Comparison of ENCODE assay signal across 14 mouse cellular contexts in genomic region chr16:5455352-5455965, GRCm38 (mm10).
DNase-seq lines count a peak whose midpoint lies in the region; ATAC-seq and TF ChIP-seq lines count a peak whose summit lies in the region.
"Had no signal": no experiment of that assay in that cellular context is flagged by ENCODE, and none has a peak within 500 bp of the region (broad histone marks: within the 10 kb centered on the region; RNA-seq: fewer than 3 reads in every experiment).

No protein-coding gene starts in this region.

- H3K4me2 ChIP-seq in forebrain, postnatal 0 days (ENCODE audit: low read depth) = no peak overlapping the region
- no peak overlapping the region for H3K4me2 ChIP-seq in liver, postnatal 0 days (ENCODE audit: low read depth, low read length)
- no peak overlapping the region for H3K4me2 ChIP-seq in liver, embryonic 12.5 days
- no peak overlapping the region for H3K4me2 ChIP-seq in forebrain, embryonic 14.5 days (ENCODE audit: low read length)
- H3K4me2 ChIP-seq: embryonic facial prominence, embryonic 12.5 days had no signal

- H3K4me1 ChIP-seq in forebrain, embryonic 10.5 days = peaks cover 46% of the 10 kb centered on the region
- H3K4me1 ChIP-seq in forebrain, postnatal 0 days (ENCODE audit: insufficient read depth) = no peaks in the 10 kb centered on the region
- no peaks in the 10 kb centered on the region; the same call in 1 of the 2 replicates for H3K4me1 ChIP-seq in liver, postnatal 0 days (ENCODE audit: insufficient read depth)
- no peaks in the 10 kb centered on the region for H3K4me1 ChIP-seq in liver, embryonic 12.5 days
- peaks cover 8% of the 10 kb centered on the region for H3K4me1 ChIP-seq in forebrain, embryonic 14.5 days (ENCODE audit: control insufficient read depth, insufficient read depth, low read length)
- H3K4me1 ChIP-seq: embryonic facial prominence, embryonic 12.5 days; megakaryocyte, embryonic 14.5 days had no signal

- H3K36me3 ChIP-seq in forebrain, embryonic 10.5 days (replicated peaks) = no peaks in the 10 kb centered on the region
- H3K36me3 ChIP-seq in forebrain, postnatal 0 days (ENCODE audit: insufficient read depth) = no peaks in the 10 kb centered on the region
- no peaks in the 10 kb centered on the region for H3K36me3 ChIP-seq in liver, postnatal 0 days (replicated peaks; ENCODE audit: insufficient read depth, low read length)
- no peaks in the 10 kb centered on the region for H3K36me3 ChIP-seq in liver, embryonic 12.5 days
- no peaks in the 10 kb centered on the region for H3K36me3 ChIP-seq in forebrain, embryonic 14.5 days (ENCODE audit: control insufficient read depth, insufficient read depth, low read length)
- H3K36me3 ChIP-seq: embryonic facial prominence, embryonic 12.5 days had no signal

- peak; percentile 36; the same call in 1 of the 2 replicates for TF ChIP-seq EP300 in liver, postnatal 0 days (IDR thresholded peaks at IDR 0.05; ENCODE audit: low read depth)

- TF ChIP-seq CTCF in forebrain, postnatal 0 days (IDR thresholded peaks at IDR 0.05; ENCODE audit: low read depth) = no peak
- TF ChIP-seq CTCF in liver, postnatal 0 days (IDR thresholded peaks at IDR 0.05; ENCODE audit: low read depth) = no peak

- 5% methylated on average over 5 of the region's 5 CpGs for WGBS in forebrain, embryonic 10.5 days
- 4% methylated on average over 5 of the region's 5 CpGs for WGBS in forebrain, postnatal 0 days
- WGBS in liver, postnatal 0 days (ENCODE audit: insufficient replicate concordance) = 45% methylated on average over 5 of the region's 5 CpGs
- 32% methylated on average over 5 of the region's 5 CpGs for WGBS in liver, embryonic 12.5 days (ENCODE audit: insufficient replicate concordance)
- WGBS in forebrain, embryonic 14.5 days = 1% methylated on average over 5 of the region's 5 CpGs

- peak overlapping the region; percentile 76 for H3K27ac ChIP-seq in forebrain, embryonic 10.5 days
- H3K27ac ChIP-seq in forebrain, postnatal 0 days (ENCODE audit: low read depth, low read length) = no peak overlapping the region
- no peak overlapping the region for H3K27ac ChIP-seq in liver, postnatal 0 days (ENCODE audit: low read depth)
- H3K27ac ChIP-seq in liver, embryonic 12.5 days = no peak overlapping the region
- H3K27ac ChIP-seq in forebrain, embryonic 14.5 days (ENCODE audit: low read depth, low read length) = 0 out of 2 replicates have a peak overlapping the region, but pooled peaks have one; percentile 21
- H3K27ac ChIP-seq: embryonic facial prominence, embryonic 12.5 days had no signal

- DNase-seq in forebrain, embryonic 10.5 days (ENCODE audit: extremely low spot score, low spot score) = peak; percentile 46
- no peak for DNase-seq in forebrain, postnatal 0 days
- no peak for DNase-seq in liver, postnatal 0 days
- peak; percentile 53 for DNase-seq in forebrain, embryonic 14.5 days (ENCODE audit: low spot score)
- DNase-seq in retina, embryonic 14.5 days (ENCODE audit: low spot score) = peak; percentile 52
- DNase-seq in gastrocnemius, postnatal 25 days = no peak
- no peak for DNase-seq in frontal cortex, postnatal 14 days (ENCODE audit: low spot score in 2 of 2)
- DNase-seq: cerebellum, adult 8-10 months; heart, postnatal 36 days; liver; right cerebral cortex, postnatal 25 days had no signal

- no peak for ATAC-seq in forebrain, postnatal 0 days
- ATAC-seq in liver, postnatal 0 days = no peak
- no peak for ATAC-seq in liver, embryonic 12.5 days
- ATAC-seq in forebrain, embryonic 14.5 days = peak; percentile 58; the same call in 1 of the 2 replicates

- H3K27me3 ChIP-seq in forebrain, embryonic 10.5 days (ENCODE audit: poor library complexity, severe bottlenecking) = peaks cover 54% of the 10 kb centered on the region
- no peaks in the 10 kb centered on the region for H3K27me3 ChIP-seq in forebrain, postnatal 0 days (ENCODE audit: insufficient read depth, low read length)
- H3K27me3 ChIP-seq in liver, postnatal 0 days (ENCODE audit: insufficient read depth, low read length) = no peaks in the 10 kb centered on the region
- H3K27me3 ChIP-seq in liver, embryonic 12.5 days (replicated peaks) = no peaks in the 10 kb centered on the region
- no peaks in the 10 kb centered on the region for H3K27me3 ChIP-seq in forebrain, embryonic 14.5 days (replicated peaks; ENCODE audit: control insufficient read depth, insufficient read depth, low read length)

- H3K9ac ChIP-seq in forebrain, postnatal 0 days = no peak overlapping the region
- H3K9ac ChIP-seq in liver, postnatal 0 days (replicated peaks) = no peak overlapping the region
- no peak overlapping the region for H3K9ac ChIP-seq in liver, embryonic 12.5 days
- no peak overlapping the region for H3K9ac ChIP-seq in forebrain, embryonic 14.5 days (ENCODE audit: low read length)
- H3K9ac ChIP-seq: embryonic facial prominence, embryonic 12.5 days had no signal

- H3K4me3 ChIP-seq in forebrain, embryonic 10.5 days = no peak overlapping the region
- no peak overlapping the region for H3K4me3 ChIP-seq in forebrain, postnatal 0 days (ENCODE audit: low read depth, low read length)
- no peak overlapping the region for H3K4me3 ChIP-seq in liver, postnatal 0 days (ENCODE audit: low read depth, low read length)
- H3K4me3 ChIP-seq in liver, embryonic 12.5 days = no peak overlapping the region
- H3K4me3 ChIP-seq in forebrain, embryonic 14.5 days (ENCODE audit: low read depth, low read length) = no peak overlapping the region
- H3K4me3 ChIP-seq: embryonic facial prominence, embryonic 12.5 days; megakaryocyte, embryonic 14.5 days had no signal

- no peaks in the 10 kb centered on the region for H3K9me3 ChIP-seq in forebrain, embryonic 10.5 days
- H3K9me3 ChIP-seq in forebrain, postnatal 0 days (ENCODE audit: low read length) = no peaks in the 10 kb centered on the region
- H3K9me3 ChIP-seq in liver, postnatal 0 days (ENCODE audit: low read length) = no peaks in the 10 kb centered on the region
- H3K9me3 ChIP-seq in liver, embryonic 12.5 days (replicated peaks) = no peaks in the 10 kb centered on the region
- H3K9me3 ChIP-seq in forebrain, embryonic 14.5 days (replicated peaks; ENCODE audit: control insufficient read depth, low read length) = no peaks in the 10 kb centered on the region
- H3K9me3 ChIP-seq: embryonic facial prominence, embryonic 12.5 days; megakaryocyte, embryonic 14.5 days had no signal

Comparison
In these comparisons a context has a peak if more than half of its experiments do, and no peak if none do; other contexts are left out.
1. DNase-seq: peak in forebrain, embryonic 10.5 days (single experiment), forebrain, embryonic 14.5 days (single experiment) and retina, embryonic 14.5 days (single experiment); none in forebrain, postnatal 0 days (single experiment), liver, postnatal 0 days (single experiment), gastrocnemius, postnatal 25 days (single experiment) and frontal cortex, postnatal 14 days (0 of 2).
2. H3K27ac ChIP-seq: peak in forebrain, embryonic 10.5 days (single experiment) and forebrain, embryonic 14.5 days (single experiment); none in forebrain, postnatal 0 days (single experiment), liver, postnatal 0 days (single experiment) and liver, embryonic 12.5 days (single experiment).